Mouse (Mus musculus): ENCODE measurements around the gene Gjb4.

DNA sequence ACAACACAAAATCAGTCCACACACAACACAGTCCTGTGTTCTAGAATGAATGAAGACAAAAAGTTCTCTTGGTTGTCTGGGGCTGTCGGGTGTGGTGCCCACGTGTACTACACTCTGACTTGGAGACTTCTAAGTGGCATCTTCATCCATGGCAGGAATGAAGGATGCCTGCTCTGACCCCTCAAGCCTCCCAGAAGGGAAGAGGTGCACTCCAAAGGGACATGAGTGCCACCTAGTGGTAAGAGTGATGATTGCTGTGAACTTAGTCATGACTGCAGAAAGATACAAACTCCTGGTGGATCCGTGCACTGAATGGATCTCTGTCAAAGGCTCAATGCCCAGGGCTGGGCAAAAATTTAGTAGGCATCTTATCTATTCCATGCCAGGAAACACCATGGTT lies 34.3 kb downstream of the Gjb4 start:
- TF ChIP-seq POLR2A (IDR thresholded peaks at IDR 0.05; ENCODE audit: insufficient read depth, low read depth, low read length) (no peak), CTCF (IDR thresholded peaks at IDR 0.05) (peak; percentile 91)
